Mouse (Mus musculus) frontal cortex, postnatal 14 days (tissue): ENCODE results near the gene Ran.
"Not testable (repeated sequence)": the region's sequence is repeated elsewhere in the genome, so short reads cannot be mapped to it uniquely, and the experiment has no call there.

ENCODE experiments used
- DNase-seq, 2 experiments: peaks; one replicate each; pipeline ENCODE4 v3.0.0; 2022; ENCODE audit warnings: low spot score in 2 of 2

Gene Ran

DNA sequence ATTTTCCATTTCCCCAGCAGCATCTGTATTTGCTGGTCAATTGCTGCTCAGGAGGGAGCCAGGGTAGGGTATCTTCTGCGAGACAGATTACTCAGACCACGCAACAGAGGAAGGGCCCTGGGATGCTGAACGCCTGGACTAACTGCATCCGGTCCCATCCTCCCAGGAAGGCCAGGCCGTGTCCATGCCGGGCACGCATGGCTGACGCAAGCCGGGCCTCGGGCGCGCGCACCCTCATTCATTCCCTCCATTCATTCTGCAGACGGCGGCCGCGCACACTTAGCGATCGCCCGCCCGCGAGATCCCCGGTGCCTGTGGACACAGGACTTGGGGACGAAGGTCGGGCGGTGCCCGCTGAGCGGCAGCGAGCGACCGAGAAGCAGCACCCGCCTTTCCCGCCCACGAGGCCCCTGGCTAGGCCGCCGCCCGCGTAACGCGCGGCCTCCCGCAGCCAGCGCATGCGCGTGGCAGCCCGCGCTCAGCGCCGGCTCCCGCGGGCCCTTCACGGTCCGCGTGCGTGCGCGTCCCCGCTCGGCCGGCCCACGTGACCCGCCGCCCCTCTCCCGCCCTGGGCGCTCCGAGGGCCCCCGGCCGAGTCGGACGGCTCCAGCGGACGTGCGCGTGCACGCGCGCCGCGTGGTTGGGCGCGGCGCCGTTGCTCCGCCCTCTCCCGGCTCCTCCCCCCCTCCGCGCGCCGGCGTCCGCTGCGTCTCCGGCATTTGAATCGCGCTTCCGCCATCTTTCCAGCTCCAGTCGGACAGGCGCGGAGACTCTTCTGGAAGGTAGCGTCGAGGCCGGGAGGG lies at the start of gene Ran:
TSS of gene Ran (plus strand) at position 573 of the 803 bp plus-strand sequence.
- peak; percentile 89 to 91 for DNase-seq

DNA sequence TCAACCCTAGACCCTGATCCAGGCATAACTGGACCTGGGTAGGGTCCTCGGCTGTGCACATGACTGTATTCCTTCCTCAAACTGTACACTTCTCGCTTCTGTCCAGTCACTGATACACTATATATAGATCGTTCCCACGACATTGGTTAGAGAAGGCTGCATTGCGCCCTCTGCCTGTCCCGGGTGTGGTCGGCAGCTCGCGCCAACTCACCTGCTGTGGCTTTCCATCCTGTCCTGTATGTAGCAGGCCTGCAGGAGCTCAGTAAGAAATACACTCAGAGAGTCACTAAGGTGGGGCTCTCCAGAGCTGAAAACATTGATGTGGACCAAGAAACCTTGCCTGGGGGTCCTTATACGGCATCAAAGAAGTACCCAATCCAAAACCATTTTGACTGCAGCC lies 49.0 kb upstream of the Ran start:
- DNase-seq = no peak

DNA sequence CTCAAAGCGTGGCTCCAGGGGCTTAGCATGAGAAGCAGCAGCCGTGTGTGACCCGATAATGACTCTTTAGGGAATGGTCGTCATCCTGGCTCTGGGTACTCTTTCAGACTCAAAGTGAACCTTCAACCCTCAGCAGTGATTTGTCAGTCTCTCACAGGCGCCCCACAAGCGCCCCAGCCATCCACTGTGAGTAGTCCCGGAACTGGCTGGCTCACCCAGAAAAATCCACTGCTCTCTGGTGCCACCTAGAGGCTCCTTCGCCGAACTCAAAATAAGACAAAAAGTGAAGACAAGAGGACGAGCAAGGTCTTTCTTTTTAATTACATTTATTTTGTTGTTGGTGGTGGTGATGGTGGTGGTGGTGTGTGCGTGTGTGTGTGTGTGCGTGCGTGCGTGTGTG lies 48.6 kb upstream of the Ran start:
- peak in 1 of 2 experiments; percentile 82 for DNase-seq

DNA sequence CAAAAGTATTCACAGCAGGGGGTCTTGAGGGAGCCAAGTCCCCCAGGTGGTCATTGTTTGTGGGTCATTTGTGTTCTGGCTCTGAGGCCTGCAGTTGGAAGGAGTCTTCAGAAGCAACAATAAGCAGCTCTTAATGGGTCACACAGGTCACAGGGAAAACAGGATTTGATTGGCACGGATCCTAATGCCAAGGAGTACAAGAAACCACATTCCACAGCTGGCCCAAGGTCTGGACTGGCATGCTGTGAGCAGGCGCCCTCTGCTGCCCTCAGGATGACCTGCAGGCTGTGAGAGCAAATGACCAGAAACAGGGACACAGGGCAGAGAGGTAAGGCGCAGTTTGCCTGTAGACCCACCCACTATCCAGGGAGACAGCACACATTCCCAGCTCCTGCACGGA lies 43.6 kb upstream of the Ran start:
- DNase-seq = no peak

DNA sequence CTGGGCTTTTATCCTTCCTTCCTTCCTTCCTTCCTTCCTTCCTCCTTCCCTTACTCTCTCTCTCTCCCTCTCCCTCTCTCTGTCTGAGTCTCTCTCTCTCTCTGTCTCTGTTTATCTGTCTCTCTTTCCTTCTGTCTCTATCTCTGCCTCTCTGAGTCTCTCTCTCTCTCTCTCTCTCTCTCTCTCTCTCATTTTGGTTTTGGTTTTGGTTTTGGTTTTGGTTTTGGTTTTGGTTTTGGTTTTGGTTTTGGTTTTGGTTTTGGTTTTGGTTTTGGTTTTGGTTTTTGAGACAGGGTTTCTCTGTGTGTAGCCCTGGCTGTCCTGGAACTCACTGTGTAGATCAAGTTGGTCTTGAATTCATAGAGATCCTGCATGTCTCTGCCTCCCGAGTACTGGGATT lies 42.4 kb upstream of the Ran start:
- not testable (repeated sequence) for DNase-seq

DNA sequence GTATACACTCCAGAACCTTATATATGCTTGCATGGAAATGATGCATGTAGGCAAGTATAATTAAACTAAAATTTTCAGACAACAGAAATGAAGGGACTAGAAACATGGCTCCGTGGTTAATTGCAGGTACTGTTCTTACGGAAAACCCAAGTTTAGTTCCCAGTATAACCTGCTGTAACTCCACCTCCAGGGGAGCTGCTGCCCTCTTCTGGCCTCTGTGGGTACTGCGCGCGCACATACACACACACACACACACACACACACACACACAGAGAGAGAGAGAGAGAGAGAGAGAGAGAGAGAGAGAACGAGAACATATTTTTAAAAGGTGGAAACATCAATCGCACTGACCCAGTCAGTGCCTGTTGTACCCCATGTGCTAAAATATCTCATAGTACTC lies 40.9 kb upstream of the Ran start:
- DNase-seq = no peak

DNA sequence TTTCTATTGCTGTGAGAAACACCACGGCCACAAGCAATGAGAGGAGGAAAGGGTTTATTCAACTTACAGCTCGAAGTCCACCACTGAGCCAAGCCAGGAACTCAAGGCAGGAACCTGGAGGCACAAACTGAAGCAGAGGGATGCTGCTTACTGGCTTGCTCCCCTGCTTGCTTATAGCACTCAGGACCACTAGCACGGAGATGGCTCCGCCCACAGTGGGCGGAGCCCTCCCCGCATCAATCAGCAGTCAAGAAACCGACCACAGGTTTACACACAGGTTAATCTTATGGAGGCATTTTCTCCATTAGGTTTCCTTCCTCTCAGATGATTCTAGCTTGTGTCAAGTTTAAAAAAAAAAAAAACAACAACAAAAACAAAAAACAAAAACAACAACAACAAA lies 39.0 kb upstream of the Ran start:
- no peak for DNase-seq

DNA sequence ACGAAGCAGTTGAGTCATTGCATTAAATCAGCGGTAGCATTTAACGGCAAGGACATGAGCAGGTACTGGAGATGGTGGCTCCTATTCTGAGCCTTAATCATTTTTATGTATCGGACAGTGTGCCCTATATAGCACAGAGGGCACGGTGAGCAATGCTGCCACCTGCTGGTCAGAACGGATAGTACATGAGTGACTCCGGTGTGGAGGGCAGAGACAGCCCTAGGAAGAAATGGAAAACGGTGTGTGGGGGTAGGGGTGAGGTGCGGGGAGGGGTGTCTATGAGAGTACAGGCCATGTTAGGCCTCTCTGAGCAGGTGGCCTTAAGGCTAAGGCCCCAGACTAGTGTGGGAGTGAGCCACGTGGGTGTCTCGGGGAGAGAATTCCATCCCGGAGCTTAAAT lies 38.3 kb upstream of the Ran start:
- peak in 1 of 2 experiments; percentile 53 for DNase-seq

DNA sequence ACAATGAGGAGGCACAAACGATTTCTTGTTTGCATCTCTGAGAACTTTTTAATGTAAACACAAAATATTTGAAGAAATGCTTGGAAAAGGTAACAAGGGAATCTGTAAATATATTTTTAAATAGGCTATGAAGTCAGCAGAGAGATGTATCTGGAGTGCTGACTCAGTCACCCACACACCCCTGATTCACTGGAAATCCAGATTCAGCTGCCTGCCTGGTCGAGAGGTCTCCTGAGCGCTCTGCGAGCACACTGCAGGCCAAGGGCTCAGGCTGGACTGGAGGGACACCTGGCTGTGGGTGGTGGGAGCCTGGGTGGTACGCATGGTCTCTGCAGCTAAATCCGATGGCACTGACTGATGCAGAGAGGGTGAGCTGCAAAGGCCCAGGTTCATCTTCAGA lies 35.3 kb upstream of the Ran start:
- no peak for DNase-seq

DNA sequence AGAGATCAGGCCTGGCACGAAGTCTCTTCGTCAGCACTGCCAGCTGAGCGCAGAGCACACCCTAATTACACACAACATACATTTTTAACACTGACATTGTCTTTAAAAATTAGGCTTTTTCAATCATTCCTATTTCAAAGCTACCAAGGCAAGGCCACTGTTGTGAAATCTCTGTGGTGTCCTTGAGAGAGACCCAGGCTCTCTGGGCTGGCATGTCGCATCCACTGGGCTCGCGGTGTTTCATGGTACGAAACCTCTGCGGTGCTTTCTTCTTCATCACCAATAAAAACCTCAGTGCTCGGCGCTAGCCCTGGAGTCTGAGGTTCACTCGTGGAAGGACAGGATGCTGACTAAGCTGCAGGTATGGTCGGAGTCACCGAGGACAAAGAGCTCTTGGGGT lies 33.9 kb upstream of the Ran start:
- no peak for DNase-seq

DNA sequence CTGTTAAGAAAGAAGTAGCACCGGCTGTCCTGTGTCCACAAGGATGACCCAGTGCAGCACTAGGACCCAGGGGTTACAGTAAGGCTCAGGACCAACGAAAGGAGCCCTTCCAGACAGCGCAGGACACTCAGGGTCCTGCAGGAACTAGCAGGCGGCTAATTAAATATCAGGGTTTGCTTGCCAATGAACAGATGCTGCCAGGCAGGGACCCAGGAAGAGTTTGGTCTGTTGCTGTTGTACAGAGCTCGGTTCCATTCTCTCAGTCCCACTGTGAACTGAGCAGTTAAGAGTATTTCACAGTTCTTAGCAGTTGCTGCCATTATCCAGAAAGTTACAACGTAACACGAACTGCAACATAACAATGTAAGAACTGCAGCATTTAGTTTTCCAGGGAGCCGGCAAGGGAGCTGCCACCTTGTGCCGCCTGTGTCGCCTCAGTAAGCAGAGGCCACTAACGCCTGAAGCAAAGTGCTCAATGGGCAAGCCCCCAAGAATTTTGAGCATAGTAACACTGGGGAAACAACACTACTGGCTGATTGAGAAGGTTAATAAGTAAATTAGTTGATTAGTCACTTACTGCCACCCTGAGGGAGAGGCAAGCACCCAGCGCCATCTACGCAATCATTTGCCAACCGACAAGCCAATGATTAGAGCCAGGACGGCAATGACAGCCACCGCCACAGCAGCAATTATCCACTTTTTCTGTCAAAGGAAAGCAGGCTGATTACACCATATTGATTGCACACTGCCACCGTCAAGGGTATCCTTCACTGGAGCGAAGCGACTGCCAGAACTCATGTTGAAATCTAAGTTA lies 32.5 kb upstream of the Ran start:
- DNase-seq = no peak

DNA sequence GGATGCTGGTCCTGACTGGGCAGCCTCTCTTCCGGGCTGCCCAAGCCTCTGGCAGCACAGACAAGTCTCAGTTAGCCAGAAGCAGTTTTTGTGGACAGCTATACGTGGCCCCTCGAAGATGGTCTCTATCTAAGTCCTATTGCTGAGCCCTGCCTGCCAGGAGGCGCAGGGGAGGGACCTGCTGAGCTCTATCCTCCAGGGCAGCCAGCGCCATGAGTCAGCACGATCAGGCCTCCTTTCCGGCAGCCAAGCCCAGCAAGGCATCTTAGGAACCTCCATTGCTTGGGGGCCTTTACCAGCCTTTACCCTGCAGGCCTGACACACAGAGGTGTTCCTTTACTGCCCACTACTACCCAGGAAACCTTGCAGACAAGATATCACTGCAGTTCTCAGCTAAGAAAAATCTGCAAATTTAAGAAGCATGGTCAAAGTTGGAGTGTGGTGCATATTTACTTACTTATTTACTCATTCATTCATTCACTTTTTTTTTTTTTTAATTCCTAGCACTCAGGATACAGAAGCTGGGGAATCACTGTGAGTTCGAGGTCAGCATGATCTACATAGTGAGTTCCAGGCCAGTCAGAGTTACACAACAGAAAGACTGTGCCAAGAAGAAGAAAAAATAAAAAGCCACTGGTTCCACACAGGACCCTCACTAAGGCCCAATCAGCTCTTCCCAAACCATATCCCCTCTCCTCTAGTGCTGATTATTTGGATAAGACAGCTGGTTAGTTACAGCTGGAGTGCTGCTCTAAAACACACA lies 19.0 kb upstream of the Ran start:
- DNase-seq = no peak

DNA sequence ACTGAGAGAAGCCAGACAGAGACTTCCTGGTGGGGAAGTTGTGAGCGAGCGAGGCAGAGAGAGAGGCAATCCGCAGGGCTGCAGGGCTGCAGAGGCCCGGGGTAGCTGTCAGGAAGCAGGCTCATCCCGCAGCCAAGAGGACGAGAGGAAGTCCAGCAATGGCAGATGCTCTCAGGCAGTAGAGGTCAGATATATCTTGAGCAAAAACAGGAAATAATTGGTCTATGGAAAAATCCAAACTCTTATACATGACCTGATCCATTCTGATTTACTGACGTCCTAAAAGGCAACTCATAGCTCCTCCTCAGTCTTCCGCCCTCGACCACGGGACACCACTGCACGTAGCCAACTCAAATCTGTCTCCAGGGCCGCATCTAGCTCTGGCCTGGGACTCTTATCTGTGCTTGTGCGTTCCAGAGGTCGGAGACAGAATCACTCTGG lies 17.3 kb upstream of the Ran start:
- DNase-seq = no peak

DNA sequence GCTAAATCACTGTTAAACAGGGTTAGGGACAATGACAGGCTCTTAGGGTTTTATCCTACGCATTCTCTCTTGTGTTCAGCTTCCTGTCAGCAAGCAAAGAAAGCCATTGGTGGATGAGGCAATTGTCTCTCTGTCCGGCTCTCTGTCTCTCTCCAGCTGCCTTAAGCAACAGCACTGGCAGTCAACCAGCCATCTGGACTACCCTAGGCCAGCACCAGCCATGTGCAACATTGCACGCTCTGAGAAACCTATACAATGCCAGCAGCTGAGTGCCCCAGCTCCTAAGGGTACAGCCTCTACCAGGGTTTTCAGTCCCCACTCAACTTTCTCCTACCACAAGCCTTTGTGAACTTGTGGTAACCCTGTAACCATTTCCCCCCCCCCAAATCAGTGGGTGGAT lies 14.5 kb upstream of the Ran start:
- DNase-seq = no peak

DNA sequence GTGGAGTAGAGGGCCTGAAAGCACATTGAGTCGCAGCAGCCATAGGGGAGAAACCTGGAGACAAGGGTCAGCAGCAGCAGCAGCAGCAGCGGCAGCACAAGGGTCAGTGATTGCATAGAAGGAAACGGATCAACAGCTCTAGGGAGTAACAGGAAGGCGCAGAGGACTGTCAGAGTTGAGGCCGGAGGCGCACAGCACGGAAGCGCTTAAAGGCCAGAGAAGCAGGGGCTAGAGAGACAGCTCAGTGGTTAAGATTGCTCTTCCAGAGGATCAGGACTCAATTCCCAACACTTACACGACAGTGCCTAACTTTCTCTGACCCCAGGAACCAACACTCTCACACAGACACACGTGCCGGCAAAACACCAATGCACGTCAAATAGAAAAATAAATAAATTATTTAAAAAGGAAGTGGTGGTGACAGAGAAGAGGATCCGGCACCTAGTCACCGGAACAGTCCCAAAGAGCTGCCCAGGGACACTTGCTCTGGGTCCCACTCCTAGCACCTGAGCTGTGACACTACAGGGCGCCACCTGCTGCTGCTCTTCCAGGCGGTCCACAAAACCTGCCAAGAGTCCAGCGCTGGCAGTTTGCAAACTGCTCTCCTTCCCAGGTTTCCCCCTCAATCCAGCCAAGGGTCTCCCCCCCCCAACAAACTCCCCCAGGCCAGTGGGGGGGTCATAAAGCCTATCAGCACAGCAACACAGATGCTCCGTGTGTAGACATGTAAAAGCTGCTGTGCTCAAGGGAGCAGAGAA lies 13.7 kb upstream of the Ran start:
- DNase-seq = no peak

DNA sequence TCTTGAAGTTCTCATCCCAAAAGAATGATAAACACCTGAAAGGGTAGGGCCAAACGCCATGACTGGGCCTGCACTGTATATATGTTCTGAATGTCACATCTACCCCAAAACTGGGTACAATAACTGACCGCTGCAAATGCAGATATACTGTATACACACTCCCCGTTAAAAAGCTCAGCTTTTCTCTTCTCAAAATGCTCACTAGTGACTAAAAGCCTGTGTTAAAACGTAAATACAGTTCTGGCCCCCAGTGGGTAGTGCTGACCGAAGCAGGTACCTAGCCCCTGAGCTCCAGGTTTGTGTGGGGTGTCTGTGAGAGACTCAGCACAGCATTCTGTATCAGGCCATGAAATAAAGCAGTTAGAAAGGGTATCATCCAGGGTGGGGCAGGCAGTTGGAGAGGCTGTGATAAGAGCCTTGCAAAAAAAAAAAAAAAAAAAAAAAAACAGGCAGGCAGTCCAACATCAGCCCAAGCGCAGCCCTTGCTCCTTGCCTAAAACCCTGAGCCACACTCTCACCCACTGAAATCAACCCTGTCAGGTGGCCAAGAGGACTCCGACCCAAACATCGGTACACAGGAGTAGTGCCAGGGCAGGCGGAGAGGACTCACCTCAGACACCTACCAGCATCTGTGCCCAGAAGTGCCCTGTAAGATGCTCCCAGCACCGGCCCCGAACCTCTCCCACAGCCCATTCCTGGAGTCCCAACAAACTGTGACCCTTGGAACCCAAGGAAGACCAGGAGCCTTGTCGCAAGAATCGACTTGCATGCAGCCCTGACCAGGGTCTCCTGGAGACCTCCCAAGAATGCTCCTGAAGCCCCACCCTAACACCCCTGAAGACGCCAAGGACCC lies 12.5 kb upstream of the Ran start:
- DNase-seq = no peak

DNA sequence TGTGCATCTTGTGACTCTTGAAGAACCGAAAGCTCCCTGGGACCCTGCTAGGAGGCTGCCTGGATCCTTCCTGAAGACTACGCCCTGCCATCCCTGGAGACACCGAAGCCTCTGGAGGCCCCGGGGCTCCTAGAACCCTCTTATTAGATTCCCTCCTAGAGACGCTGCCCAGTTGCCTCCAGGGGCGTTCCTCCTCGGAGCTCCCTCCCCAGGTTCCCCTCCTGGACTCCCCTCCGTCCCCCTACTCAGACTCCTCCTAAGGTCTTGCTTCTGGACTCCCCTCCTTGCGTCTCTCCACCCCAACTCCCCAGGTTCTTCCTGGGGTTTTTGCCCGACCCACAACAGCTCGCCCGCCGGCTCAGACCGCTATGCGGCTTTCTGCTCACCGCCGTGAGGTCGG lies 11.9 kb upstream of the Ran start:
- DNase-seq = no peak

DNA sequence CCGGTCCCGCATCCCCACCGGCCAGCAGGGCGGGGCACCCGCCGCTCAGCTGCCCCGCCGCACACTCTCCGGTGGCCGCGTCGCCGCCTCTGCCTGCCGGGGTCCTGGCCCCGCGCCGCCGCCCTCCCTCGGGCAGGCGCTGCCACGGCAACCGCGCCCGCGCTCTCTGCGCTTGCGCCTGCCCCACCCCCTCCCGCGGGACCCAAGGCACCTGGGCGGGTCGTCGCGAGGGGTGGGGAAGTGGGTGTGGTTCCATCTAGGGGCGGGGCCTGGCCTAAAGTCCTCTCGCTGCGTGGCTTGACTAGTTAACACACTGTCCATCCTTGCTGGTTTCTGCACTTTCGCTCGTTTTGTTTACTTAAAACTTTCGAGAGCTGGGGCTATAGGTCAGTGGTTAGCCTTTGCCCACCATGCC lies 11.4 kb upstream of the Ran start, which contains the start of gene Stx2:
TSS of gene Stx2 (minus strand) at position 163 of the 415 bp plus-strand sequence.
- DNase-seq = peak; percentile 75 to 87

DNA sequence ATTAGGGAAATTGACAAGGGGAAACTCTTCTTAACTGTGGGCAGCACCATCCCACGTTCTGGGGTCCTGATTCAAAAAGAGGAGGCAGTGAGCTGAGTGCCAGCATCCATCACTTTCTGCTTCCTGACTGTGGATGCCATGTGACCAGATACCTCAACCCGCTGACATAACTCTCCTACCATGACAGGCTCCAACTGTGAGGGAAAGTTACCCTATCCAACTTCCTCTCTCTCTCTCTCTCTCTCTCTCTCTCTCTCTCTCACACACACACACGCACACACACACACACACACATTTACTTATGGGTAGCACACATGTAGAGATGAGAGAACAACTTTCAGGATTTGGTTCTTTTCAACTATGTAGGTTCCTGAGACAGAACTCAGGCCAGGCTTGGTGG lies 10.3 kb upstream of the Ran start:
- no peak for DNase-seq

DNA sequence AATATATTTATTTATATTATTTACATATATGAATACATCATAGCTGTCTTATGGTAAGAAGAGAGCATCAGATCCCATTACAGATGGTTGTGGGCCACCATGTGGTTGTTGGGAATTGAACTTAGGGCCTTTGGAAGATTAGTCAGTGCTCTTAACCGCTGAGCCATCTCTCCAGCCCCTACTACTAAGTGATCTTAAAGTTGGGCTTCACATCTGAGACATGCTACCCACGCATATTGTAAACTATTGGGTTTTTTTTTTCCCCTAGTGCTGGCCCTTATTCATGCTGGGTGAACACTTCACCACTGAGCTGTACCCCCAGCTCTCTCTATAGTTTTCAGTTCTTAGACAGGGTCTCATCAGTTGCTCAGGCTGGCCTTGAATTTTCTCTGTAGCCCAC lies 8.9 kb upstream of the Ran start:
- DNase-seq = no peak

DNA sequence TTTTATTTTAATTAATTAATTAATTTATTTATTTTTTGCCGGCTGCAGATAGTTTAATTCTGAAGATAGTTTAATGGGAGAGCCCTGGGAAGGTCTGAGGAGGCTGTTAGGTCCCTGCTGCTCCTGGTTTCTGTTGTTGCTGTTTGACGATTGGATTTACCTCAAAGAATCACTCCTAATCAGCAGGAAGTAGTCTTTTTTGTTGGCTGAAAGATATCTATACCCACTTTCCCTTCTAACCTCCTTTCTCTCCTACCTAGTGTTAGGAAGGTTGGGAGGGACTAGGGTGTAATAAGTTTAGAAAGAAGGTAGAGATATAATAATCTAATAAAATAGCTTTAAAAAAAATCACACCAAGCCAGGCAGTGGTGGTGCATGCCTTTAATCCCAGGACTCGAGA lies 4.8 kb upstream of the Ran start:
- DNase-seq = no peak
